Mouse (Mus musculus): ENCODE data around the gene Cxcr2.
"Not testable (repeated sequence)": the region's sequence is repeated elsewhere in the genome, so short reads cannot be mapped to it uniquely, and the experiment has no call there.

The Cxcr2 gene

DNA sequence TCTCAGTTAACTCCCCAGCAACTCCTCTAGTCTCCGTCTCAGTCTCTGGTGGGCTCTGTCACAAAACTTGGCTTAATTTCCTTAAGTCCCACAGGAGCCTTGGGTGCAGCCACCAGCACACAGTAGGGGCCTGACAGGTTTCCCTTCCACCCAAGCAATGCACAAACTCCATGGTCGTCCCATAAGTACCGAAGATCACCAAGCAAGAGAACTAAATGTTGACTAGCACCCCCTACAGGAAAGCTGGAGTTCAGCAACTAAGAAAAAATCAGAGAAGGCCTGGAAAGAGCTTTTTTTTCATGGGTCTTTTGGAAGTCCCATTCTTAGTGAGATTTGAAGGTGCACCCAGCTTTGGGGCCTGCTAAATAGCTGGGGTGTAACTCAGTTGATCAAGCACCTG is 14.4 kb upstream of the Cxcr2 start:
- ATAC-seq (ENCODE audit: low TSS enrichment), result no peak

DNA sequence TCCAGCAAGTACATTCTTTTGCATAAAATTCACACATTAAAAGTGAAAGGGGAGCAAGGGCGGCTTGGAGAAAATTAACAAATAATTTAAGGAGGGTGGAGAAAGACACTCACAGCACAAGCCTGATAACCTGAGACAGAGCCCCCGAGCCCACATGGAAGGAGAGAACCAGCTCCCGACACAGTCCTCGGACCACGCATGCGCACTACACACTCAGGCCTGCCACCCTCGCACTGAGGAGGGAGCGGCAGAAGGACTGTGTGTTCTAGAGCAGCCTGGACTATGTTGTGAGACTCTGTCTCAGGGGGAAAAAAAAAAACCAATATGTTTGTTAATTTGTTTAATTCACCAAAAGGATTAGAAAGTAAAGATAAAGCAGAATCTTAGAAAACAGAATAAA is 12.0 kb upstream of the Cxcr2 start:
- no peak for ATAC-seq (ENCODE audit: low TSS enrichment)

DNA sequence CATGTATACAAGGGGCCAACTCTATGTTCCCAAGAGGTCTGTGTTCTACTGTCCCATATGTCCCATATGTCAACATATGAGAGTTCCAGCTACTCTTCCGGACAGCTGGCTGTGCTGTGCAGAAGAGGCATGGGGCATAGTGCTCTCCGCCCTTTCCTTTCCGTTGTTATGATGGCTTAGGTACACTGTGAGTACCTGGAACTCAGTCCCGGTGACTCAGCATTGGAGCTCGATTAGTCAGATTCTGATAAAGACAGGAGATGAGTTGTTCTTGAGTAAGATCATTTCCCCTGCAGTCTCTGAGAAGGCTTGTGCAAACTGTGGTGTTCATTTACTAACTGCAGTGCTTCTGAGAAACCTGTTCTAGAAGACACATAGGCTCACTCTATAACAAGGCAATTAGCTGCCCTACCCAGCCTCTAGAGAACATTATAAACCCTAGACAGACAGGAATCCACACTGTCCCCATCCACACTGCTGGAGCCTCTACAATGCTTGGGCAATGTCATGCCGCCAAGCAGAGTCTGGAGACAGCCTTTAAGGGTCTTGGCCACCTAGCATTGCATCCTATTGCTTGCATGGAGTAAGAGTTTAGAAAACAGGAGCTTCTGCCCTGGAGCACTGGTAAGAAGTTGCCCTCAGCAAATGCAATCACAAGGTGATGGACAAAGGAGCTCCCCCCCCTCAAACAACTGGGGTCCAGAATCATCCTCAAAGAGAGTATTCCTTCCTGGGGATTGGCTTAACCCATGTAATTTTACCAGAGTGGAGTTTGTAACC is 4.5 kb upstream of the Cxcr2 start:
- no peak for ATAC-seq (ENCODE audit: low TSS enrichment)

DNA sequence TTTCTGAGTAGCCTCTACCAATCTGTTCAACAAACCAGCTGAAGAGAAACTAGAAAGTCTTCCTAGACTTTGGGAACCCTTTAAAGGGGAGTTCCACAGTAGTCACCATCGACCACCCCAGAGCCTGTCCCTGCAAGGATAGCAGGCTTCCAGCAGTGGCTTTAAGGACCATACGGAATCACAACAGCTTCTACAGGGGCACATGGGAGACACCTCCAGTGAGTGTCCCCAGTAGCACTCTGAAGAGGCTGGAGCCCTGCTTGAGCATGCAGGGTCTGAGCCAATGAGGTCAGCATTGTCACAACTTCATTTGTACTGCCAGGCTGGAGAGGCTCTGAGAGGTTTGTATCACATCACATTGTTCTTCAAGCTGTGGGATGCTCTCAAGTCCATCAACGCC is 3.7 kb upstream of the Cxcr2 start:
- 0 out of 2 replicates have a peak, but pooled peaks have one; percentile 31 for ATAC-seq (ENCODE audit: low TSS enrichment)

DNA sequence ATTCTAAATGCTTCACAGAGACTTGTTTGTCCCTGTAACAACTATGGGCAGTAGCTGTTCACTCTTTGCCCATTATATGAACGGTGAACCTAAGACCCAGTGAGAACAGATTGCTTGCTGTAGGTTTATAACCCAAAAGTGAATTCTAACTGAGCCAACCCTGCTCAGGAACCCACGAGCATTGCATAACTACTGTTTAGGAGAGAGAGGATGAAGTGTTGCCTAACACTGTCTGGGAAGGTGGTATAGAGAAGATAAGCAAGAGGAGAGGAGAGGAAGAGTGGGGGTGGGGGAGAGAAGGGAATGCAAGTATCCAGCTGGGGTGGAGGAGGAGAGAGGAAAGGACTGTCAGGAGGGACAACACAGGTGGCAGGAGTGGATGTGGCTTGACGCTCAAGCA is 2.7 kb upstream of the Cxcr2 start:
- ATAC-seq (ENCODE audit: low TSS enrichment), result peak; percentile 77

DNA sequence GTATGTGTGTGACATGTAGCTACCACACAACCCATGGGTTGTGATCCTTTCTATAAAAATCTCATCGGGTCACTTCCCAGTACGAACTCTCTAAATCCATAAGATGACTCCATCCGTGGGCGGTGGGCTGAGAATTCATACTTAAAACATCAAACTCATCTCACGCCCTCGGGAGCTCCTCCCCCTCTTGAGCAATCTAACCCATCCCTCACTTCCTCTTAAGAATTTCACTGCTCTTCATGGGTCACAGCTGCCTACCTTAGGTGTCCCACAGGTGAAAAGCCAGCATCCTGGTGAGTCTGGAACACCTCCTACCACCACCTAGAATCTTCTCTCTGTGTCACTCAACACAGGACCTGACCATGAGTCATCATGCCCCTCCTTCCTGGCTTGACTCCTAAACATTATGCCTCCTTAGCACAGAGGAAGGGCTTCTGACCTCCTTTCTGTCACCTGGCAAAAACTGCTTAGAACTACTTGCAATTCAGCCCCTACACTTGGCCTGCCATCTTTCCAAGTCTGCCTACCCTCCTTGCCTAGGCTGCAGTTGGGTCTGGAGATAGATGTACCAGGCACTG is 1.7 kb downstream of the Cxcr2 start:
- ATAC-seq (ENCODE audit: low TSS enrichment), result no peak

DNA sequence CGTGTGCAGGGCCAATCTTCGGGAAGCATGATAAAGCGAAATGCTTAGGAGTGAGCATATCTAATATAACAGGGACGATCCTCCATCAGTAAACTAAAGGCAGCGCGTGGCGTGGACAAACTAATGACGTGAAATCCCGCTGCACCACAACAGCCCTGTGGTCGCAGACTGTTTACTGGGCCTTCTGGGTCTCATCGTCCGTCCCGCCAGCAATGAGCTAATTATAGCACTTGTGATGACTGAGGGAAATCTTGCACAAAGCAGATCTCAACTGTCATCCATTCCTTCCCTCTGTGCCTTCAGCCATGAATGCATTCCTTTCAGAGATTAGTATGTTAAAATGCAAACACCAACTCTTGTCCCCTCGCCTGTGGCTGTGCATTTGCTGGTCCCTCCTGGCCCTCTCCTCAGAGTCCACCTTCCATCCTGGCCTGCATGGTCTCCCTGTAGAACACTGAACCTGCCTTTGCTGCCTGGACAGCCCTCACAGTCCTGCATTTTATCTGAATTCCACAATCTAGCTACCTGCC is 2.7 kb downstream of the Cxcr2 start:
- ATAC-seq (ENCODE audit: low TSS enrichment), result no peak

DNA sequence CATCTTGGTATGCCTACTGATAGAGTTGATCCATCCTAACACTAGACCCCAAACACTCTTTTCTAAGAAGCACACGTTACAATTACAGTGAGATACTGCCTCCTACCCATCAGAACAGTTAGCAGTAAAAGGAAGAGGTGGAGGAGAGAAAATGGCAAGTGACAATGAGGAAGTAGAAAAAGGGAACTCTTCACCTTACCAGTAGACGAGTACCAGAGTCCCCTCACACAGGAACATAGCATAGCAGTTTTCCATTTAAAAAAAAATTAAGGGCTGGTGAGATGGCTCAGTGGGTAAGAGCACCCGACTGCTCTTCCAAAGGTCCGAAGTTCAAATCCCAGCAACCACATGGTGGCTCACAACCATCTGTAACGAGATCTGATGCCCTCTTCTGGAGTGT is 5.8 kb downstream of the Cxcr2 start:
- ATAC-seq (ENCODE audit: low TSS enrichment), result not testable (repeated sequence)

DNA sequence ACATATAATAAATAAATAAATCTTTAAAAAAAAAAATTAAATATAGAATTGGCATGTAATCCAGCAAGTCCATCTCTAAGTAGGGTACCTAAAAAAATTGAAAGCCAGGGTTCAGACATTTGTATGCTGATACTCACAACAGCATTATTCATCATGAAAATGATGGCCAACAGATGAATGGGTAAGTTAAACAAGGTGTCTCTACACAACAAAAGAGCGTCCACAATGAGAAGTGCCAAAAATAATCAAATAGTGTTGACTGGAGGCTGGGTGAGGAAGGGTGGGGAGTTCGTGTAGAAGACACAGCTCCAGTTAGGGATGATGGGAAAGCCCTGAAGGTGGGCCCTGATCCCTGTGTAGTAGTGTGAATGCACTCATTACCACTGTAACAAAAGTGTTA is 6.2 kb downstream of the Cxcr2 start:
- no peak for ATAC-seq (ENCODE audit: low TSS enrichment)

DNA sequence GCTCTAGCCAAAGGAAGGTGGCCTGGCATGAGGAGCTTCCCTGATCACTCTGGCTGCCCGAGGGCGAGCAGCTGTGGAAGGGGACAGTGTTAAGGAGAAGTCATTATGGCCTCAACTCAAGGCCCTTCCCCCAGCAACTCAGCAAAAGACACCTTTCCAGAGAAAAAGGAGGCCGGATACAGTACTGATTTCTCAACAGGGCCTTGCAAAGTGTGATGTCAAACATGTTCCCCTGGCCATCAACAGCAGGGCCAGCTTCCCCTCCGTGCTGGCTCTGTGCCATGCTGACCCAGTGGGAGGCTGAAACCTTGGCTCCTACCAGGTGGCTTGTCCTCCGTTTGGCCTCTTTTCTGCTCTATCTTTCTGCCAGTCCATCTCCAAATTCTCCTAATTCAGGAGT is 13.3 kb downstream of the Cxcr2 start:
- no peak for ATAC-seq (ENCODE audit: low TSS enrichment)

DNA sequence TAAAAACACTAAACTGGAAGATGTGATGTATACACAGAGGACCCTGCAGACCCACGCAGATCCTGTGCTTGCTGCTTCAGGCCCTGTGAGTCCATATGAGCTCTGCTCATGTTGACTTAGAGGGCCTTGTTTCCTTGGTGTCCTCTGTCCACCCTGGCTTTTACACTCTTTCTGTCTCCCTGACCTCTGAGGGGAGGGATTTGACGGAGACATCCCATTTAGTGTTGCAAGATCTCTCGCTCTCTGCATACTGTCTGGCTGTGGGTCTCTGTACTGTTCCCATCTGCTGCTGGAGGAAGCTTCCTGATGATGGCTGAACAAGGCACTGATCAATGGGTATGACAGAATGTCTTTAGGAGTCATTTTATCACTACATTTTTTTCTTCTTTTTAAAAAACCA is 15.9 kb downstream of the Cxcr2 start:
- no peak for ATAC-seq (ENCODE audit: low TSS enrichment)

DNA sequence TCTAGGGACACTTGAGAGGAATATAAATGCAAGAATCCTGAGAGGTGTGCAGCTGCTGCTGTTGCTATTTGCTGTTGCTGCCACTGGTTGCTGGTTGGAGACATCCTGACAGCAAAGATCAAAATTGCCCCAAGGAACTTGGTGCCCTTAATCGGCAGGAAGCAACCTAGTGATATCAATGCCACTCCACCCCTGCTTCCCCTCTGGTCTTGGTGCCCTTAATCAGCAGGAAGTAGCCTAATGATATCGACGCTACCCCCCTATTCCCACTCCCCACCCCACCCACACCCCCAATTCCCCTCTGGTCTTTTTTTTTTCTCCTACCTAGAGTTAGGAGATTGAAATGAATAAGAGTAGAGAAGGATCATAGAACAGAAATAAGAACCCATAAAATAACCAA is 18.9 kb downstream of the Cxcr2 start:
- no peak for ATAC-seq (ENCODE audit: low TSS enrichment)

DNA sequence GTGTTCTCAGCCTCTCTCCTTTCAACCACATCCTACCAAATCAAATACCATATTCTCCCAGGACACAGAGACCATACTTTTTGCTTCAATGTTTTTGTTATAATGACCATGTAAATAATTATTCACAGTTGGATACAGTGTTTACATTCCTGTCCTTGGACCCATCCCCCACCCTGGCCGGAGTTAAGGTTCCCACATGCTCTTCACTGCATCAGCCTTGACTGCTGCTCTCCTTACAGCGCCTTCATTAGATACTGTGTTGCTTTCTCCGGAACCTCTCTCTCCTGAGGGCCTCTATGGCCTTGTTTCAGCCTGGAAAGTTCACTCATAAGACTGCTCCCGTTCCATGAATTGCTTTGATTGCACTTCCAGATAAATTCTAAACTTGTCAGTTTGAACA is 21.9 kb downstream of the Cxcr2 start:
- ATAC-seq (ENCODE audit: low TSS enrichment), result no peak

DNA sequence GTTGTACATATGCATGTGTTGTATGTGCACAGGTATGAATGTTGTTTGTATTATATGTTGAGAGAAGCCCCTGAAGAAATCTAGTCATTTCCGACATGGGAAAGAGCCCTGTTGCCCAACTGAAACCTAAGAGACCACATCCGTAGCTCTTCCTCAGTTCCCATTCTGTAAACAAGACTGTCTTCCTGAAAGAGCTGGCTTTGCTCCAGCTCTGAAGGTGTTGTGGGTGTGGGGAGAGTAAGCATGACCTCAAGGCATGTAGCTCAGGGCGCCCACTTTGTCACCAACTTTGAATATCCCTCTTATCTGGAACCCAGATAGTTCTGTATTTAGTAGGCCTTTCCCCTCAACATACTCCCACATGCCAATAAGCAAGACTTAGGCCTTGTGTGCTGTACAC is 24.8 kb downstream of the Cxcr2 start:
- no peak for ATAC-seq (ENCODE audit: low TSS enrichment)

DNA sequence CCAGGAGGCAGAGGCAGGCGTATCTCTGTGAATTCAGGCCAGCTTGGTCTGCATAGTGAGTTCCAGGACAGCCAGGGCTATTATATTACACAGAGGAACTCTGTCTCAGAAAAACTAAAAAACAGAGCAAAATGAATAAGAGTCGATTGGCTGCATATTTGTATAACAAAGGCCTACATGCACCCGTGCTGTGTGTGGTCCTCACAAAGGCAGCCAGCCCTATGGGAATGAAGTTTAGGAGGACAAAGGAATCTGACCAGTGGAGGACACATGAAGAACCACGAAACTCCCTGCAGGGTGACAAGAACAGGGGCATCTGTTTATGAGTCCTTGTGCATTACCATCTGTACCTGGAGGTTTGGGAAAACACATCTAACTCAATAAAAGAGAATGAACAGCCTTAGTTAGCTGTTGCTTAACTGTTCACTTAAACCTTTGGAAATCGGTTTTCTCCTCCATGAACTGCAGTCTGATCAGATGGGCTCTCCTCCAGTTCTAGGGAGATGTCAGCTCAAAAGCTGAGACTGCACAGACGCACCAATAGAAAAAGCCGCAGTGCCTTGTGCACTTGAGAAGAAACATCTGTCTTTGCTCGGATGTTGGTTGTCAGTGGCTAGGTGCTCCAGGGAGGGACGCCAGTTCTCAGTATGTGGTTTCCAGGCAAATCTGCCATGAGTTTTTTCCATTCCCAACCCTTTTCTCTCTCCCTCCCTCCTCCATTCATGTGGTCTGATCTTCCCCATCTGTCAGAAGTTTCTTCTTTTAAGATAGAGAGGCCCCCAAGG is 26.0 kb downstream of the Cxcr2 start:
- no peak for ATAC-seq (ENCODE audit: low TSS enrichment)

DNA sequence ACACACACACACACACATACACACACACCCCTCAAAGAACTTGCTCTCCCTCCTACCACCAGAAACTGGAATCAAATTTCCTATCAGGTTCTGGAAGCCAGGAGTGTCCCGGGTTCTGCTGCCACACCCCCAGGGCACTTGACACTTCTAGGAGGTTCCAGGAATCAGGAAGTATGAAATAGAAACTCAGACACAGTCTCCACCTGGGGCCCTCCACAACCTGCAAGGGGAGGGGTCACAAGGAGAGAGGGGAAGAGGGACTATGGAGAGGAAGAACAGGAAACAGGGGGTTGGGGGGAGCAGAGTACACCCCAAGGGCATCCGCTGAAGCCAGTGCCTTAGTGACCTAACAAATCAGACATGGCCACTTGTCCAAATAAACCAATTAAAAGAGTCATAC is 27.7 kb downstream of the Cxcr2 start:
- ATAC-seq (ENCODE audit: low TSS enrichment), result no peak

DNA sequence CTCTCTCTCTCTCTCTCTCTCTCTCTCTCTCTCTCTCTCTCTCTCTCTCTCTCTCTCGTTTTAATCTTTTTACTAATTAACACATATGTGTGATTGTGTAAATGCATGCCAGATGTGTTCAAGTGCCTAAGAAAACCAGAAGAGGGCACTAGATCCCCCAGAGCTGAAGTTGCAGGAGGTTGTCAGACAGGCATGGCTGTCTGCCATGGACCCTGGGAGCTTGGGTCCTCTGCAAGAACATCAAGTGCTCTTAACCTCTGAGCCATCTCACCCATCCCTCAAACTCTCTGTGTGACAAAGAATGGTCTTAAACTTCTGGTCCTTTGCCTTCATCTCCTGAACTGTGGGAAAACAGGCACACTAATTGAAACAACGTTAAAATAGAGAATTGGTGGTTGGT is 29.2 kb downstream of the Cxcr2 start:
- ATAC-seq (ENCODE audit: low TSS enrichment), result no peak

DNA sequence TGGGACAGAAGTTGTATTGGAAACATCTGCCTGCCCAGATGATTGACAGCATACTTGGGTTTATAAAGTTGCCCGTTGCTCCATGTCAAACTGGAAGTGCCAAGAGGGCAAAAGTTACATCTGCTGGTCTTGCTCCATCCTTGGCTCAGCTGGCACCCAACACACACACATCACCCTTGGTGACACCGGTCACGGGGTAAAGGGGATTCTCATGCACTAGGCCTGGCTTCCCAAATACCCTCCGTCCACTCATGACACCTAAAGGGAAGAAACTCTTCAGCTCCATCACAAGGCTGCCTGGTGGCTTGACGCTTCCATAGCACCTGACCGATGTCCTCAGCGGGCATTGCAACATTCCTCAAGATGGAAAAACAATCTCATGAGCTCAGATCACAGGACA is 36.7 kb downstream of the Cxcr2 start:
- ATAC-seq (ENCODE audit: low TSS enrichment), result no peak

DNA sequence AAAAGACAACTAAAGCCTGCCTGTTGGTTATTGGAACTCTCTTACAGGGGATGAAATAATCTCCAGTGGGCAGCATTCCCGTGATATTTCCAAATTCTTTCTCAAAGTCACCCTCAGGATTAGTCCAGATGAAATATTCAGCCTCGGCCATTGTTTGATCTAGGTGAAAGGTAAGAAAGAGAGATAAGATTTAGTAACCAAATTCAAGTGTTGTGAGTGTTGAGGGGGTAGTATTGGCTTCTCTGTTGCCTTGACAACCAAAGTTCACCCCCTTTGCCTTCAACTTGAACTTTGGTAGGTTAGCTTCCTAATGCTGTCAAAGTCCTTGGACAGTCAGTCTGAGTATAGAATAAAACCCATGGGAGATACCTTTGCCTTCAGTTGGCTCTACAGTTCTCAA is 38.9 kb downstream of the Cxcr2 start:
- no peak for ATAC-seq (ENCODE audit: low TSS enrichment)

DNA sequence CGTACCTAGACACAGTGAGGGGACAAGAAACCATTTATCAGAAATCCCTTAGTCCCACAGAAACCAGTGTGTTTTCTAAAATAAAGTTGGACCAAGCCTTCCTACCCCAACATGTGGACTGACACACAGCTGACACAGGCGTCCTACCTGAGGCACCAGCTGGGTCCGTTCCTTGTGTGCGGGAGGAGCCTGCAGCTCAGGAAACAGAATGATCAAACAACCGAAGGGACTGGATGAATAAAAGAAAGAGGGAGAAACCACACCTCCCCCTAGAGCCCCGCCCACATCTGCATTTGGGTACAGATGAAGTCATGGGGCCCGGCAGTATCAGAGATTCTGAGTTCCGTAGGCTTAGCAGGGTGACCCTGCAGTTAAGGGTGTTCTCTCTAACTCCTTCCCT is 40.7 kb downstream of the Cxcr2 start, which contains the start of gene Cxcr1:
Gene Cxcr1 (minus strand): TSS at position 187 of the 400 bp plus-strand sequence.
- no peak for ATAC-seq (ENCODE audit: low TSS enrichment)

DNA sequence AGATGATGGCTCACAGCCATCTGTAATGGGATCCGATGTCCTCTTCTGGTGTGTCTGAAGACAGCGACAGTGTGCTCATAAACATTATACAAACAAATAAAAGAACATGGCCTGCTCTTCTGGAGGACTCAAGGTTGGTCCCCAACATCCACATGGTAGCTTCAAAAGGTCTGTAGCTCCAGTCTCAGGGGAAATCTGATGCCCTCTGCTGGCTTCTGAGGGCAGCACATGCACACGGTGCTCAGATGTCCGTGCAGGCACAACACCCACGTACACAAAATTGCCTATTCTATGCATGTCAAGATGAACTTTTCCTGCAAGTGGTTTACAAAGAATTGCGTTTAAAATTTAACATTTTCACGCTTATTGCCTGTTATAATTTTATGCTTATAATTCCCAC is 42.2 kb downstream of the Cxcr2 start:
- no peak for ATAC-seq (ENCODE audit: low TSS enrichment)

DNA sequence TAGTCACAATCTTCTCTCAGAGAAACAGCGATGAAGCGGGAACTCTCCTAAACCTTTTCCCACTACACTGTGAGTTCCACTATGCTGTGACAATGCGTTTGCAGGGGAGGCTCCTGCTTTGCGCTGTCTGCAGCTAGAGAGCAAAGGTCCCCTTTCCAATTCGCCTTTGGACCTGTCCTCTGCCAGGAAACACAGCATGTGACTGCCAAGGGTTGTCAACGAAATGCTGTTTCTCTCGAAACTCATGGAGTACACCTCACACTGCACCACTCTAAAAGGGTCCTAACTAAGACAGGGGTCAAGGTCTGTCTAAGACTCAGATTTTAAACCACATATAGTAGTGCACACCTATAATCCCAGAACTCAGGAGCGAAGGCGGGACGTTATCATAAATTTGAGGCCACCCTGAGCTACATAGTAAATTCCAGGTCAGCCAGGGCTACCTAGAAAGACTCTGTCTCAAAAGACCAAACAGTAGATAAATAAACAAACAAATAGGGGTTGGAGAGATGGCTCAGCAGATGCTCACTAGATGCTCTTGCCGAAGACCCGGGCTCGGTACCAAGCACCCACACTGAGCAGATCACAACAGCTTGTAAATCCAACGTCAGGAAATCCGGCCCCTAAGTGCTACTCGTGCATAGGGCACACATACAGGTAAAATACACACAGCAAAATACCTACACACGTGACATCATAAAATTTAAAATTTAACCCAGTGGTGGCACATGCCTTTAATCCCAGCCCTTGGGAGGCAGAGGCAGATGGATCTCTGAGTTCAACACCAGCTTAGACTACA is 43.0 kb downstream of the Cxcr2 start:
- no peak for ATAC-seq (ENCODE audit: low TSS enrichment)
